Mouse (Mus musculus) gastrocnemius, adult 8-10 months (tissue): Measurements from ENCODE around the gene Sumf2. TPM values are rescaled to one million over a fixed set of nuclear protein-coding genes. Genes with fewer than 3 reads are reported as not detected.
"Not testable (repeated sequence)": the region's sequence is repeated elsewhere in the genome, so short reads cannot be mapped to it uniquely, and the experiment has no call there.

Experiments
- DNase-seq, 2 experiments: peaks; one replicate each; pipeline ENCODE4 v3.0.0; 2022; ENCODE audit warnings: low spot score in 2 of 2
- total RNA-seq, 4 experiments: library from RNA; stranded (reverse); gene quantifications; 2 replicates each; pipeline ENCODE4 v1.2.4; 2022

Gene Sumf2
- total RNA-seq: 10 to 100 TPM in 2 of 4 experiments, 1 to 10 TPM in 2; 6.7 to 13.1 (median 10.5) TPM

DNA sequence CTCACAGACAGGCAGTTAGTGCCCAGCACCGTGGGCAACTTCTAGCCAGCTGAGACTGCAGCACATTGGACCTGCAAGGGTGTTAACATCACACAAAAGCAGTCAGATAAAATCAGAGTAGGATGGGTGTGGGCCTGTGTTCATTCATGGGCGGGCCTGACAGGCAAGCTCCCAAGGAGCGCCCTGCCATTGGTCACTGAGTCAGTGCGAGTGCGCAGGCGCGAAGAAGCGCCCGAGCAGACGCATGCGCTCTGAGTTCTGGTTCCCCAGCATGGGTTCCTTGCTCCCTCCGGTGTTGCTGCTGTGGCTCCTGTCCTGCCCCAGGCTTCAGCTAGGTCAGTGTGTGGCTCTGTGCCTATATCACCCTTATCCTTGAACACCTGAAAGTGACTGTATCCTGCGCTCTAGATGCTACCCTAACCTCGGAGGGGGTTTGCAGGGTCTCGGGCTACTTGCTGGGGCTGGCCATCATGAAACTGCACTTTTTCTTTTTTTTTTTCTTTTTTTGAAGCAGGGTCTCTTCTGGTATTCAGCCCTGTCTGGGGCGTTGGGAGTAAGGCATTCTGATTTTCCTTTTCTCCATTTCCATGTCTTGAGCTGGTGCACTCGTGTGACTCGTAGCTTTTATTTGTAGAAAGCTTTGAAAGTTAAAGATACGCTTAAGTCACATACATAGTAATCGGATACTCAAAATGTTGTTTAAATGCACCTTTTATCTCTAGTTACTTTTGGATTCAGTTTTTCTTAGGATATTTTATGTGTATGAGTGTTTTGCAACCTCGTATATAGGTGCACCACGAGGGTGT is at the start of gene Sumf2:
TSS of gene Sumf2 (plus strand) at position 235 of the 806 bp plus-strand sequence.
- DNase-seq: peak; percentile 89 to 93

DNA sequence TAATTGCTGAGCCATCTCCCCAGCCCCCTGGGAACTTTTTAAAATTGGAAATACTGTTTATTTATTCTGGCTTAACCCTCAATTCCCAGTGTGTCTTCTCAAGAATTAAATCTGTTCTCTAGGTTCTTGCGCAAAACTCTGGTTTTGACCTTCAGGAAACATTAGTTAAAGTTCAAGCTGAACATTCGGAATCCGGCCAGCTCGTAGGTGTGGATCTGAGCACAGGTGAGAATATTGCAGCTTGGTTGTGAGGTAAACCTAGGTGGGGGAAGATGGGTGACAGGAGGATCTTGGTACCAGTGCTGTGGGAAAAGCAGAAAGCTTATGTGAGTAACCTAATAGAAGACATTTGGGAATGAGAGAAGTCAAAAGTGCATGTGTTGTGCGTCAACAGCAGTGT is 1.9 kb upstream of the Sumf2 start:
- DNase-seq: no peak

DNA sequence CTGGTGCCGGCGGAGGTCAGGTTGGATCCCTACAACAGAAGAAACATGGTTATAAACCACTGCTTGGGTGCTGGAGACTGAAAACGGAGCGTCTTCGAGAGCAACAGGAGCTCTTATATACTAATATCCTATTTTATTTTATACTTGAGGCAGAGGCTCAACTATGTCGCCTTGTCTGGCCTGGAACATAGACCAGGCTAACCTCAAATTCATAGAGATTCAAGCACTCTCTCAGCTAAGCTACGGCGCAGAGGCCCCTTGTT is 703 bp downstream of the Sumf2 start:
- DNase-seq: no peak

DNA sequence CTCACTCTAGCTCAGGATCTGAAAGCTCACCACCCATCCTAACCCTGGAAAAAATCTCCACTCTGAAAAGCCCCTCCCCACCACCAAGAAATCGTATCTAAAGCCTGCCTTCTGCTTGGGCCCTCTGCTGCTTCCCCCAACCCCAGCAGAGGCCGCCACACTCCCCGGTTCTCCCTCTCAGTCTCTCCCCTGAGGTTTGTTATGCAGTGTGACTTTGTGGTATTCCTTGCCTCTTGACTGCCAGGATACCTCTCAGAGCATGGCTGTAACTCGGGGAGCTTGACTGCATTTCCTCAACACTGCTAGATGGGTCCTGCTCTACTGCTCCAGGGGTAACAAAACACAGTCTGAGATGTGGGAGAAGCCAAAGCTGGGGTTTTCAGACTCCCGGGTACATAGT is 8.4 kb downstream of the Sumf2 start:
- DNase-seq: no peak

DNA sequence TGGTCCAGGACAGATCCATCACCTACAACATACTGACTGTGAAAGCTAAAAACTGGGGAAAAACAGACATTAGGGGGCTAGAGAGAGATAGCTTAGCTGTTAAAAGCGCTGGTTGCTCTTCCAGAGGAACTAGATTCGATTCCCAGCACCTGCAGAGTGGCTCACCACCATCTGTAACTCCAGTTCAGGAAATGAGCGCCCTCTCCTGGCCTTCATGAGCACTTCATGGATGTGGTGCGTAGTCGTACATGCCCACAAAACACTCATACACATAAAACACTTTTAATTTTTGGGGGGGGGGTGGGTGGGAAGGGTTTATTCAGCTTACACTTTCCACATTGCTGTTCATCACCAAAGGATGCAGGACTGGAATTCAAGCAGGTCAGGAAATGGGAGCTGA is 9.6 kb downstream of the Sumf2 start:
- no peak for DNase-seq

DNA sequence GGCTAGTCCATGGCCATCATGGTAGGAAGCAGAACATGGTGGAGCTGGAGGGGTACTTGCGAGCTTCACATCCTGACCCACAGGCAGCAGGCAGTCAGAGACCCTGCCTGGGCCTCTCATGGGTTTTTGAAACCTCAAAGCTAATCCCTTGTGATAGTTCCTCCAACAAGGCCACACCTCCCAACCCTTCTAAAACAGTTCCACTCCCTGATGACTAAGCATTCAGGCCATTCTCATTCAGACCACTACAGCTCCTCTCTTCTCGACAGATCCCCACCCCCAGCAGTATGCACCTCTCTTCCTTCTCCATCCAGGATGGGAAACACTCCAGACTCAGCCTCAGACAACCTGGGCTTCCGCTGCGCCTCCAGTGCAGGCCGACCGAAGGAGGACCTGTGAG is 15.5 kb downstream of the Sumf2 start:
- no peak for DNase-seq

DNA sequence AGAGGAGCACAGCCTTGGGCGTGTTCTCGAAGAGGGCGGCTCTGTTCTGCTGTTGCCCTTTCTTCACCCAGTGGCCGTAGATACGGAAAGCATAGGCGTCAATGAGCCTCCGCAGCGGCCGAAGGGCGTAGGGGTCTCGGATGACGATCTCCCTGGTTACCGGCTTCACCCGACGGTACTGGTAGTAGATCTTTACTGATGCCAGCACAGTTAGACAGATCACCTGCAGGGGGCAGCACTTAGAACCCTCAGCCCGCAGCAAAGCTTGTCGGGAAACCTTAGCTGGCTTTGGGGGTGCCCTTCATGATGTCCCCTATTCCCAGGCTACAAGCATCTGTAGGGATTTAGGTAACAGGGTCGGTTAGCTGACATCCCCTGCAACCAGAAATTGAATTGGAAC is 17.7 kb downstream of the Sumf2 start:
- DNase-seq: peak; percentile 37 to 41

DNA sequence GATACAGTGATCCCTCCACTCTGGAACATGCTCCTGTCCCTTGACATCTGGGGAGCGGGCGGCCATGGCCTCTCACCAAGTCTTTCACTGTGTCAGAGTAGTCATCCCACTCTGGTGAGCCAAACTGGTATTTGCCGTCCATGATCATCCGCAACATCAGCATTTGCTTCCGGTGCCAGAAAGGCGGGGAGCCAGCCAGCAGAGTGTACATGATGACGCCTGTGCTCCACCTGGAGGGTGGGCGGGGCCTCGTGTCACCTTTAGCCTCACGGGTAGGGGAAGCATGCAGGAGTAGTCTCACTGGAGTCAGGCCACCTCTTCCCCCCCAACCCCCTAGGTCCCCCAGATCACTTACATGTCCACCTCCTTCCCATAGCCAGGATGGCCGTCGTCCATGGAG is 19.1 kb downstream of the Sumf2 start:
- DNase-seq: peak in 1 of 2 experiments; percentile 49

DNA sequence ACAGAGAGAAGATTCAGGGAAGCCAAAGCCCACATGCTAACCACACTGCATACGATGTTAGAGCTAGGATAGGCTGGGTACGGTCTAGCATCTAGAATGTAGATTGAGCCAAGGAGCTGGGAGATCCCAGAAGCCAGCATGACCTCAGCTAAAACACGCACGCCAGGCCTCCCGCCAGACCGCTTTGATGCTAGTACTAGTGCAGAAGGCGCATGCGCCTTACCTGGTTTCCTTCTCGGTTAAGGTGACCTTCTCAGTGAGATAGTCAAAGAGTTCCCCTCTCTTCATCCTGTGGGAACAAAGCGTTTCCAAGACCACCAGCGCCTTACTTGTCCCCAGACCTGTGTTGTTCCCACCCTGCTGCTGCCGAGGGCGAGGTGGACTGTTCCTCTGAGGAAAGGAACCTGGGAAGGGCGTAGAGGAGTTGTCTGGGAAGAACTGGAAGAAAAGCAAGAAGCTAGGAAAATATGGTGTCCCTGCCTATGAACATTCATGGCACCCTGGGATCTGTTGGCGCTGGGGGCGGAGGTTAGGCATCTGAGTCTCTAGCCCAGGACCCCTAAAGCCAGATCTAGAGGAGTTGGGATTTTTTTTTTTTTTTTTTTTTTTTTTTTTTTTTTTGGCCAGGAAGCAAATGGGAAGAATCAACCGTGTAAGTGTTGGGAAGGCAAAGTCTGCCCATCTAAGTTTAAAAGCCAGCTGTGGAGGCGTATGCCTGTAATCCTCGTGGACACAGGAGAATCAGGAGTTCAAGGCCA is 22.6 kb downstream of the Sumf2 start:
- DNase-seq: no peak

DNA sequence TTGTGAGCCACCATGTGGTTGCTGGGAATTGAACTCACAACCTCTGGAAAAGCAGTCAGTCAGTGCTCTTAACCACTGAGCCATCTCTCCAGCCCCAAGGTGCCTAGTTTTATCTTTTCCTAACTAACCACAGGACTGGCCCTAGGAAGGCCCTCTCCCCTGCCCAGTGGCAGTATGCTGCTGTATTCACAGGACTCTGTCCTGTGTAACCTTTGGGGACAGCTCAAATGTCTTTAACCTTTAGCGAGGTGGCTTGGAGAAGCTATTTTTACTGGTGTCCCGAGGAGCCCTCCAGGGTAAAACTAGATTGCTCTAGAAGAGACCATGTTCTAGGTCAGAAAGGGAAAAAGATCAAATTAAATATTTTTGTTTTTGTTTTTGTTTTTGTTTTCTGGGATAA is 24.5 kb downstream of the Sumf2 start:
- peak in 1 of 2 experiments; percentile 48 for DNase-seq

DNA sequence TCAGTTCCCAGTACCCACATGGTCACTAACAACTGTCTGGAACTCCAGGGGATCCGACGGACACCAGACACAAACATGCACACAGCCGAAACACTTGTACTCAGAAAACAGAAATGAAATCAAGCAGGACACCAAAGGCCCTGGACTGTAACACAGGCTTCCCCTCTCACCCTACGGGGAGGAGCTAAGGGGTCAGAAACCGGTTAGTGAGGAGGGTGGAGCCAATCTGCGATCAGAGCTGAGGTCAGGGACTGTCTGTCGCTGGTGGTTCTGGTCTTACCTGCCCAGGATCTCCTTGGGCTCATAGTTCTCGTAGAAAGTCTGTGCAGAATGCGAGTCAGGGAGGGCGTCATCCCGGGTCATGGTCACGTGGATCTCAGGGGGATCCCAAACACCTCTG is 27.2 kb downstream of the Sumf2 start:
- no peak for DNase-seq

DNA sequence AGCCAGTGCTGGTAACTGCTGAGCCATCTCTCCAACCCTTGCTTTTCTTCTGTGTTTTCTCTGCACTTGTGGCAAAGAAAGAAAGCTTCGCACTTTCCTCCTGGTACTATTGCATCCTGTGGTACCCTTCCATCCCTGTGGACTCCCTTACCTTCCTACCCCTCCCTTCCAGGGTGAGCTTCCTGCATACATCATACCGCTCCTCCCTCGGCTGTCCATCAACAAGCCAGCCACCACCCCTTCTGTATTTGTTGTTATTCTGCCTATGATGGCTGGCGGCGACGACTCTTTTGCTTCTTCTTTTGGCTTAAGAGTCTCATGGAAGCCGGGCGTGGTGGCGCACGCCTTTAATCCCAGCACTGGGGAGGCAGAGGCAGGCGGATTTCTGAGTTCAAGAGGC is 28.3 kb downstream of the Sumf2 start:
- no peak for DNase-seq

DNA sequence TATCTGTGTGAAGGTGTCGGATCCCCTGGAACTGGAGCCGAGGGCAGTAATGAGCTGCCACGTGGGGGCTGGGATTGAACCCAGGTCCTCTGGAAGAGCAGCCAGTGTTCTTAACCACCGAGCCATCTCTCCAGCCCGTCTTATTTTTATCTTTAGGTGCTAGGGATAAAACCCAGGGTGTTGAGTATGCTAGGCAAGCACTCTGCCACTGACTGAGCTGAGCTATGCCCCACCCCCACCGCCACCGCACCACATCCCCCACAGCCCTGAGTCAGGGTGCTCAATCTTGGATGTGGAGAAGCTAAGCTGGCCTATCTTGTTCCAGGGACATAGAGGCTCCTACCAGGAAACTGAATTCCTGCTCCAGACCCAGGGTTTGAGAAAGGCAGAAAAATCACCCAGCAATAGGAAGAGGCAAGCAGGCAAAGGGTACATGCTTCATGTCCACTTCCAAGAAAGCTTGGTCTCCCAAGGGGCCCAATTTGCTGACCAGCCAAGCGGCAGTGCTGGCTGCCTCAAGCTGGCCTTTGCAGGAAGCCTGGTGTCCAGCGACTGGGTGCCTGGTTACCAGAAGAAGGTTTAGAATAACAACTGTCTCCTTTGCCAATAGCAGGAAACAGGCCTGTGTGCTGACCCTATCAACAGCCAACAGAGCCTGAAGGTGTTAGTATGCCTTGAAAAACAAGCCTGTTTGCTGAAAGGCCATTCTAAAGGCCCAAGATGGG is 31.1 kb downstream of the Sumf2 start:
- peak; percentile 72 to 83 for DNase-seq

DNA sequence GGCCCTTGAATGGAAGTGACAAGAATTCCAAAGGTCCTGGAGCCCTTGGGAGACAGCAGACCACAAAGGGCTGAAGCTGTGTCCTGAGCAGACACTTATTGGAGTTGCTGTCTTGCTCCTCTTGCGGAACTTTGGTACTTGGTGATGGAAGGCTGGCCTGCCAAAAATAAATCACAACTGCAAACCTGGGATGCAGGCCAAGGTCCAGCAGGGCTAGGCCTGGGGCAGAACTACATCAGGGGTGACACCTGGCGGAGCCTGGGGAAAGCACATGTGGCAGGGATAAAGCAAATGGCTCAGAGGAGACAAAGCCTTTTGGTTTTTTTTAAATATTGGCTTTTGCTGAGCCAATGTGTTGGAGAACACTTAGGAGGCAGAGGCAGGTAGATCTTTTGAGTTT is 32.2 kb downstream of the Sumf2 start:
- DNase-seq: peak; percentile 73 to 88

DNA sequence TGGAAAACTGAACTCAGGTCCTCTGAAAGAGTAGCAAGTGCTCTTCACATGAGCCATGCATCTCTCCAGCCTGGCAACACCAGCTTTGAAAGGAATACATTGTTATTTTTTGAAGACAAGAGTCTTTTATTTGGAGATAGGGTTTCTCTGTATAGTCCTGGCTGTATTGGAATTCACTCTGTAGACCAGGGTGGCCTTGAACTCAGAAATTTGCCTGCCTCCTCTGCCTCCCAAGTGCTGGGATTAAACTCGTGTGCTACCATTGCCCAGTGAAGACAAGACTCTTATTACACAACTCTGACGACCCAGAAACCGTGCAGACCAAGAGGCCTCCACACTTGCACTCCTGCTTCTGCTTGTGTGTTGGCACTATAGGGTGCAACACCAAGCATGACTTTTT is 33.1 kb downstream of the Sumf2 start:
- DNase-seq: no peak

DNA sequence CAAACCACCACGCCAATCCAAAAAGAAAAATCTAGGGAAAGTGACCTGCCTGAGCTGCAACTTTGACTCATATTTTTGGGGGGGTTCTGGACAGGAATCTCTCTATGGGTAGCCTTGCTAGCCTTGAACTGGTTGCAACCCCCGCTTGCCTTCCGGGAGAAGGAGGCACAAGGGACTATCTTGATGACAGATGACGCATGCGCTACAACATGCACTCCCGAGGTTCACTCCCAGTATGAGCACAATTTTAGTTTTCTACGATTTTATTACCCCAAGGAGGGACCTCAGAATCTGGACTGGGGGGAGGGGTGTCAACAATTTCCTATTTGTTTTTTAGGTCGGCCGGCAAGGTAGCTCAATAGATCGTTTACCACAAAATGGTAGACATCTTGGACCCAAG is 39.5 kb downstream of the Sumf2 start:
- DNase-seq: no peak

DNA sequence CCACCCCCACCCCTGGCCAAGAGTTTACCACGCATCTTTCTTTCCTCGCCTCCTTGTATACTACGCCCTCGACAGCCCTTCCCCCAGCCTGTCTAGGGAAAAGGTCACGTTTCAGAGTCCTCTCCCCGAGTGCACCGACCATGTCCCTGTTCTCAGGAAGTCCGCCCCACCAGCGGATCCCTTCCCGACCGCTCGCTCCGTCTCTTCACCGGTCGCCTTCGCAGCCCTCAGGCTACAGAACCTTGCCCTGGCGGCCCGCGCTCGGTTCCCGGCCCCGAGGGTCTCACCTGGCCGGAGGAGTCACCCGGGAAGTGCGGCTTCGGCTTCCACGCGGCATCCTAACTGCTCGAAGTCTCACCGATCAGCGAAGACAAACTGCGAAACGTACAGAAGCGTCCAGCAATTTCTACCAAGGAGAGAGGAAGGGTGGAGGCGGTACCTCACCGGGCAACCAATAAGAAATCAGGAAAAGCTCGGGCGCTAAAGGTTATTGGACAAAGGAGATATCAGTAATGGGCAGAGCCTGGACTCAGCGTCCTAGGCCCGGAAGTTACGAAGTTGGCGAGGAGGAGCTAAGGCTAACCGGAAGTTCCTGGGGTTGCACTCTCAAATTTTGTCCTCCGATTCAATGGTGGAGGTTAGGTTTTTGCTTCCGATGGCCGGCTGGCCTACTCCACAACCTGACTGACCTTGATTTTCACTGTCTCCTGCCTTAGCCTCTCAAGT is 40.3 kb downstream of the Sumf2 start, which contains the start of gene Chchd2:
TSS of gene Chchd2 (minus strand) at position 560 of the 726 bp plus-strand sequence.
- peak; percentile 92 for DNase-seq

DNA sequence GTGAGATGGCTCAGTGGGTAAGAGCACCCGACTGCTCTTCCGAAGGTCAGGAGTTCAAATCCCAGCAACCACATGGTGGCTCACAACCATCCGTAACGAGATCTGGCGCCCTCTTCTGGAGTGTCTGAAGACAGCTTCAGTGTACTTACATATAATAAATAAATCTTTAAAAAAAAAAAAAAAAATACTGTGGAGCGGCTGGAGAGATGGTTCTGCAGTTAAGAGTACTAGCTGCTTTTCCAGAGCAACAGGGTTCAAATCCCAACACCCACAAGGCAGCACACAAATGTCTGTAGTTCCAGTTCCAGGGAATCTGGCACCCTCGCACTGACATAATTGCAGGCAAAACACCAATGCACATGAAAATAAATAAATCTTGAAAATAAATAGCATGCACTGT is 43.6 kb downstream of the Sumf2 start:
- not testable (repeated sequence) for DNase-seq

DNA sequence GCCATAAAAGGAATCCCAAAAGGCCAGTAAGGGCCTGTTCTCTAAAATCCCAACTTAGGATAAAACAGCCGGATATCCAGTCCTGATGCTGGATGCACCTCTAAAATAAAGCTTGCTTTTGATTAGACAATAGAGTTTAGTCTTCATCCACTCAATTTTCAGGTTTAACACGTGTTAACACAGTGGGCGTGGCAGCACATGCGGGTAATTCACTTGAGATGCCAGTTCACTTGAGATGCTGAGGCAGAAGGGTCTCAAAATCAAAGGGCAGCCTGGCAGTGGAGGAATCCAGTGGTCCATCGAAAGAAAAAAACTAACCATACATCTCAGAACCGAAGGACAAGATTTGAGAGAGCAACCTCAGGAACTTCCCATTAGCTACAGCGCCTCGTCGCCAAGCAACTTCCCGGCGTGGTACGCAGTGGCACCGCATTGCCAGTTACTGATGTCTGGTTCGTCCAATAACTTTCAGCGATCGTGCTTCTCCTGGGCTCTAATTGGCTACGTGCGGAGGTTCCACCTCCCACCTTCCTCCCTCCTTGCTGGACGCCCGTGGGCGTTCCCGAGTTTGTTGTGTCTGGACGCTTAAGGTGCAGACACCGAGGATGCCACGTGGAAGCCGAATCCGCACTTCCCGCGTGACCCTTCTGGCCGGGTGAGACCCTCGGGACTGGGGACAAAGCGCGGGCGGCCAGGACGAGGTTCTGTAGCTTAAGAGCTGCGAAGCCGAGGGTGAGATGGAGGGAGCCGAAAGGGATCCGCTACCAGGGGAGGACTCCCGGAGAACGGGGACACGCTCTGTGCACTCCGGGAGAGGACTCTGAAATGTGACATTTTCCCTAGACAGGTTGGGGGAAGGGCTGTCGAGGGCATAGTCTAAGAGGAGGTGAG is 48.7 kb downstream of the Sumf2 start, which contains the start of gene Zbed5:
TSS of gene Zbed5 (plus strand) at position 526 of the 891 bp plus-strand sequence.
- peak; percentile 71 to 81 for DNase-seq

DNA sequence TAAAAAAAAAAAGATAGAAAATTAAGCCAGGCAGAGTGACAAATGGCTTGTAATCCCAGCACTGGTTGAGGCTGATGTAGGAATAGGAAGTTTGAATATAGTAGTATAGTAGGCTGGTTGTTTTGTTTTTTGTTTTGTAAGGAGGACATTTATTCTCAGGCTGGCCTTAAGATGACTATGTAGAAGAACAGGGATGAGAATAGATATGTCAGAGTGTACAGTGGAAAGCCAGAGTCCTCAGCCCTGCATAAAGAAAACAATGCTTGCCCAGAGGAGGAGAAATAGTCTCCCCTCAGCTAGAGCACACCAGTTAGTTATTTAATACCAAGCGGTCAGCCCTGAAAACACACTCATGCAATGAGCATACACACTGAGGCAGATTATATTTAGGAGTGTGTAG is 51.7 kb downstream of the Sumf2 start, which contains the start of gene Phkg1:
TSS of gene Phkg1 (minus strand) at position 101 of the 400 bp plus-strand sequence.
- no peak for DNase-seq
